Mouse (Mus musculus): ENCODE measurements around the gene 1190002N15Rik. TPM values are rescaled to one million over a fixed set of nuclear protein-coding genes. Genes with fewer than 3 reads are reported as not detected.

1190002N15Rik gene
- total and polyA plus RNA-seq, 3 experiments: not detected

- TF ChIP-seq MEF2A (IDR thresholded peaks at IDR 0.05; ENCODE audit: borderline replicate concordance, low read depth, low read length) (no peak), ETS1 (conservative IDR thresholded peaks at IDR 0.05; ENCODE audit: low read depth, low read length) (no peak), MYC (IDR thresholded peaks at IDR 0.05; ENCODE audit: low read depth, low read length) (no peak)
- H3K36me3 ChIP-seq (replicated peaks in 1 of 2; ENCODE audit: control insufficient read depth in 1 of 2, insufficient read depth in 1 of 2, low read length in 1 of 2): no peaks in the 10 kb centered on the region
- no peak overlapping the region for H3K27ac ChIP-seq (ENCODE audit: insufficient read depth, low read depth)
- no peaks in the 10 kb centered on the region for H3K27me3 ChIP-seq (replicated peaks)
- in situ Hi-C loops (cut with MboI; ENCODE audit: low pct_ligation_motif_present, low pct_unique_long_range_greater_than_20kb, low sequenced_read_pairs) (no loop called here), dilution Hi-C loops (cut with MboI; ENCODE audit: extremely low pct_ligation_motif_present, extremely low pct_unique_long_range_greater_than_20kb, low sequenced_read_pairs) (no loop called here)
- peaks cover 48% of the 10 kb centered on the region for H3K9me3 ChIP-seq (replicated peaks; ENCODE audit: low read length)
- H3K4me2 ChIP-seq (ENCODE audit: insufficient read depth, low read depth, poor library complexity, severe bottlenecking): no peak overlapping the region
- H3K9ac ChIP-seq (ENCODE audit: insufficient read depth, low read depth): no peak overlapping the region
- H3K4me1 ChIP-seq (ENCODE audit: control insufficient read depth in 1 of 2, insufficient read depth in 2 of 2): no peaks in the 10 kb centered on the region
- DNase-seq (ENCODE audit: extremely low read depth): no peak
- no peak overlapping the region for H3K4me3 ChIP-seq (replicated peaks in 1 of 3; ENCODE audit: low read depth in 2 of 3, low read length in 2 of 3, poor library complexity in 1 of 3)
- H3K79me2 ChIP-seq (replicated peaks; ENCODE audit: control insufficient read depth, extremely low read depth, insufficient read depth, poor library complexity, severe bottlenecking): no peaks in the 10 kb centered on the region
Observed at GRCm38 (mm10) chr9:94511139-94511538, 26.7 kb downstream of the 1190002N15Rik start.

- H3K27ac ChIP-seq (ENCODE audit: insufficient read depth, low read depth): no peak overlapping the region
- H3K4me2 ChIP-seq (ENCODE audit: insufficient read depth, low read depth, poor library complexity, severe bottlenecking): no peak overlapping the region
- DNase-seq (ENCODE audit: extremely low read depth): no peak
- H3K4me1 ChIP-seq (ENCODE audit: control insufficient read depth in 1 of 2, insufficient read depth in 2 of 2): no peaks in the 10 kb centered on the region
- no peak overlapping the region for H3K4me3 ChIP-seq (replicated peaks in 1 of 3; ENCODE audit: low read depth in 2 of 3, low read length in 2 of 3, poor library complexity in 1 of 3)
- peaks cover 52% of the 10 kb centered on the region for H3K9me3 ChIP-seq (replicated peaks; ENCODE audit: low read length)
- dilution Hi-C loops (cut with MboI; ENCODE audit: extremely low pct_ligation_motif_present, extremely low pct_unique_long_range_greater_than_20kb, low sequenced_read_pairs) (no loop called here), in situ Hi-C loops (cut with MboI; ENCODE audit: low pct_ligation_motif_present, low pct_unique_long_range_greater_than_20kb, low sequenced_read_pairs) (no loop called here)
- H3K79me2 ChIP-seq (replicated peaks; ENCODE audit: control insufficient read depth, extremely low read depth, insufficient read depth, poor library complexity, severe bottlenecking): no peaks in the 10 kb centered on the region
- H3K36me3 ChIP-seq (replicated peaks in 1 of 2; ENCODE audit: control insufficient read depth in 1 of 2, insufficient read depth in 1 of 2, low read length in 1 of 2): no peaks in the 10 kb centered on the region
- no peak for TF ChIP-seq SMC3 (IDR thresholded peaks at IDR 0.05; ENCODE audit: low read depth, low read length)
- TF ChIP-seq GABPA (IDR thresholded peaks at IDR 0.05; ENCODE audit: insufficient replicate concordance, low read depth, low read length): no peak
- TF ChIP-seq POLR2A (IDR thresholded peaks at IDR 0.05; ENCODE audit: low read depth, low read length): no peak
- TF ChIP-seq ELF1 (IDR thresholded peaks at IDR 0.05; ENCODE audit: low read depth, low read length): no peak
- TF ChIP-seq MAZ (IDR thresholded peaks at IDR 0.05; ENCODE audit: low read depth, low read length): no peak
- no peak for TF ChIP-seq BHLHE40 (IDR thresholded peaks at IDR 0.05; ENCODE audit: low read depth, low read length)
- TF ChIP-seq IRF4 (IDR thresholded peaks at IDR 0.05; ENCODE audit: low read depth, low read length): no peak
- TF ChIP-seq MYC (IDR thresholded peaks at IDR 0.05; ENCODE audit: low read depth, low read length): no peak
- no peak for TF ChIP-seq NELFE (IDR thresholded peaks at IDR 0.05; ENCODE audit: low read depth, low read length)
- TF ChIP-seq RAD21 (IDR thresholded peaks at IDR 0.05; ENCODE audit: low read depth, low read length): no peak
- no peak for TF ChIP-seq ZMIZ1 (IDR thresholded peaks at IDR 0.05; ENCODE audit: low read depth, low read length)
- TF ChIP-seq KAT2A (IDR thresholded peaks at IDR 0.05; ENCODE audit: insufficient replicate concordance, low read length): no peak
- no peak for TF ChIP-seq POLR2AphosphoS2 (IDR thresholded peaks at IDR 0.05; ENCODE audit: low read depth, low read length)
- TF ChIP-seq ZKSCAN1 (IDR thresholded peaks at IDR 0.05; ENCODE audit: borderline replicate concordance, low read depth, low read length): no peak
- no peak for TF ChIP-seq PAX5 (IDR thresholded peaks at IDR 0.05; ENCODE audit: low read length)
- TF ChIP-seq TCF12 (IDR thresholded peaks at IDR 0.05; ENCODE audit: low read depth, low read length): no peak
- TF ChIP-seq USF1 (IDR thresholded peaks at IDR 0.05; ENCODE audit: low read depth, low read length): no peak
- TF ChIP-seq MEF2A (IDR thresholded peaks at IDR 0.05; ENCODE audit: borderline replicate concordance, low read depth, low read length): no peak
- TF ChIP-seq UBTF (IDR thresholded peaks at IDR 0.05; ENCODE audit: low read depth, low read length): no peak
- no peak for TF ChIP-seq MXI1 (IDR thresholded peaks at IDR 0.05; ENCODE audit: low read depth, low read length)
- H3K27me3 ChIP-seq (replicated peaks): no peaks in the 10 kb centered on the region
- no peak overlapping the region for H3K9ac ChIP-seq (ENCODE audit: insufficient read depth, low read depth)
Observed at GRCm38 (mm10) chr9:94506980-94507379, 30.9 kb downstream of the 1190002N15Rik start.
